Mouse (Mus musculus) heart, embryonic 11.5 days (tissue): ENCODE measurements around the gene Olfr450. TPM values are rescaled to one million over a fixed set of nuclear protein-coding genes. Genes with fewer than 3 reads are reported as not detected.

Experiments used
- polyA plus RNA-seq: library from polyadenylated mRNA; unstranded; fragments of >200 nt; fragmentation: Nextera tagmentation; extraction: Ambion mirVana; gene quantifications from 2 replicates; pipeline ENCODE4 v1.2.1, GENCODE M21; 2014

Gene Olfr450
- polyA plus RNA-seq, 1 experiment from 2014 or later = not detected

Other genes with a start within 250 kb of the Olfr450 start
- gene Tcaf3, start 214.2 kb upstream of the Olfr450 start, polyA plus RNA-seq = not detected in 2 replicates
- 1.3 and 1.4 TPM in 2 replicates for gene Tcaf2, start 166.7 kb upstream of the Olfr450 start, polyA plus RNA-seq
- 56.2 and 61.3 TPM in 2 replicates for gene Tcaf1, start 101.9 kb upstream of the Olfr450 start, polyA plus RNA-seq
- not detected in 2 replicates for gene Olfr453, start 72.6 kb upstream of the Olfr450 start, polyA plus RNA-seq
- not detected in 2 replicates for gene Olfr38, start 55.5 kb upstream of the Olfr450 start, polyA plus RNA-seq
- not detected in 2 replicates for gene Olfr452, start 26.8 kb upstream of the Olfr450 start, polyA plus RNA-seq
- not detected in 2 replicates for gene Olfr449, start 22.4 kb downstream of the Olfr450 start, polyA plus RNA-seq
- not detected in 2 replicates for gene Olfr448, start 78.5 kb downstream of the Olfr450 start, polyA plus RNA-seq
- gene Olfr447, start 96.9 kb downstream of the Olfr450 start, polyA plus RNA-seq = not detected in 2 replicates
- not detected in 2 replicates for gene Olfr446, start 109.4 kb downstream of the Olfr450 start, polyA plus RNA-seq
- not detected in 2 replicates for gene Olfr444, start 137.1 kb downstream of the Olfr450 start, polyA plus RNA-seq